Comparison of ENCODE assay signal across 8 mouse cellular contexts in the genomic region with DNA sequence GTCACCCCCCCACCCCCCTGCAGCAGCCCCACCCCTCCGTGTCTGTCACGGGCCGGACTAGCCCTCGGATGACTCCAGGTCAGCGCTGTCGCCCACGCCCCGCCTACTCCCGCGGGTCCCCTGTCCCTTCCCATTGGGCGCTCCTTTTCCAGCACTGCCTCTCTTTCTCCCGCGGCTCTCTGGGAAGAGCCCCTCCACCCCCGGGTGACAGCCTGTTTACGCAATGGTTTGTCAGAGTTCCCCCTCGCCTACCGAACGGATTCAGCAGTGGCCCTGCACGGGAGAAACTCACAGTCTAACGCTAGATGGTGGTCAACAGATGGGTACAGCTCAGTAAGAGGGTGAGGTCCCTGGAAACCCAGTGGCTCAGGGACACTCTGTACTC. TPM values are rescaled to one million over a fixed set of nuclear protein-coding genes. Genes with fewer than 3 reads are reported as not detected.
DNase-seq lines count a peak whose midpoint lies in the region; ATAC-seq and TF ChIP-seq lines count a peak whose summit lies in the region.

No protein-coding gene starts in this region.

- peak overlapping the region; percentile 39 for H3K27ac ChIP-seq in embryonic fibroblast, embryonic 13.5 days (ENCODE audit: insufficient read depth, low read length)
- peak overlapping the region; percentile 83 for H3K27ac ChIP-seq in heart, embryonic 15.5 days

- ATAC-seq in heart, embryonic 15.5 days (replicated peaks; ENCODE audit: insufficient number of reproducible peaks, insufficient read depth, low FRiP score, low read depth), result peak; percentile 89
- no peak for ATAC-seq in CD4-positive, CD25-positive, alpha-beta regulatory T cell, adult 4 months

- H3K4me3 ChIP-seq in embryonic fibroblast, embryonic 13.5 days (ENCODE audit: insufficient read depth, low read length), result peak overlapping the region; percentile 49
- peak overlapping the region; percentile 65 for H3K4me3 ChIP-seq in heart, embryonic 15.5 days

- H3K36me3 ChIP-seq in heart, embryonic 15.5 days, result no peaks in the 10 kb centered on the region

- peak; percentile 46 for DNase-seq in MEL-GATA-1-ER (ENCODE audit: extremely low read depth, low read depth)
- DNase-seq in brain, adult 2 months (ENCODE audit: low read depth, low spot score), result peak; percentile 93
- DNase-seq in kidney, postnatal 25 days, result peak; percentile 71 to 89
- DNase-seq in lung, postnatal 14 days, result peak; percentile 83
- DNase-seq in retina, postnatal 7 days (ENCODE audit: low read depth, low spot score), result peak; percentile 57

- peak; percentile 61 for TF ChIP-seq POLR2A in embryonic fibroblast, embryonic 13.5 days (IDR thresholded peaks at IDR 0.05; ENCODE audit: low read depth, low read length)

- no peak for TF ChIP-seq CTCF in embryonic fibroblast, embryonic 13.5 days (IDR thresholded peaks at IDR 0.05; ENCODE audit: borderline replicate concordance, insufficient read depth, low read length)

- peak overlapping the region; percentile 74 for H3K9ac ChIP-seq in heart, embryonic 15.5 days

- no peaks in the 10 kb centered on the region for H3K27me3 ChIP-seq in heart, embryonic 15.5 days

- H3K4me1 ChIP-seq in embryonic fibroblast, embryonic 13.5 days (ENCODE audit: control insufficient read depth, insufficient read depth, low read length), result peaks cover 8% of the 10 kb centered on the region
- peaks cover 14% of the 10 kb centered on the region for H3K4me1 ChIP-seq in heart, embryonic 15.5 days (replicated peaks)

- peak overlapping the region; percentile 68 for H3K4me2 ChIP-seq in heart, embryonic 15.5 days

- WGBS in heart, embryonic 15.5 days, result 0% methylated on average over 20 of the region's 20 CpGs

- H3K9me3 ChIP-seq in heart, embryonic 15.5 days (replicated peaks), result no peaks in the 10 kb centered on the region

RNA-seq across cellular contexts. Expression of gene Pkmyt1, which starts 0.6 kb away (rescaled TPM):
- polyA plus RNA-seq in embryonic fibroblast, embryonic 13.5 days (2011; ENCODE audit: insufficient read length, low read depth, missing spikeins), result 9.2 and 10.9 TPM in 2 replicates
- 22.4 and 37.6 TPM in 2 replicates for polyA plus RNA-seq in heart, embryonic 15.5 days (2015; fragmentation: Nextera tagmentation; extraction: Ambion mirVana)
- 10 to 100 TPM; 10.5 to 13.7 TPM for polyA plus RNA-seq in CD4-positive, CD25-positive, alpha-beta regulatory T cell, adult 4 months (2017; shearing (Covaris generic))

RNA-seq across cellular contexts. Expression of gene 1520401A03Rik, which starts 4.2 kb away (rescaled TPM):
- not detected in 2 replicates for polyA plus RNA-seq in embryonic fibroblast, embryonic 13.5 days (2011; ENCODE audit: insufficient read length, low read depth, missing spikeins)
- polyA plus RNA-seq in heart, embryonic 15.5 days (2015; fragmentation: Nextera tagmentation; extraction: Ambion mirVana), result not detected in 2 replicates
- under 1 TPM; 0.20 to 0.30 TPM for polyA plus RNA-seq in CD4-positive, CD25-positive, alpha-beta regulatory T cell, adult 4 months (2017; shearing (Covaris generic))

RNA-seq across cellular contexts. Expression of gene Paqr4, which starts 13.9 kb away (rescaled TPM):
- polyA plus RNA-seq in embryonic fibroblast, embryonic 13.5 days (2011; ENCODE audit: insufficient read length, low read depth, missing spikeins), result 5.1 and 6.3 TPM in 2 replicates
- polyA plus RNA-seq in heart, embryonic 15.5 days (2015; fragmentation: Nextera tagmentation; extraction: Ambion mirVana), result 13.5 and 18.7 TPM in 2 replicates
- polyA plus RNA-seq in CD4-positive, CD25-positive, alpha-beta regulatory T cell, adult 4 months (2017; shearing (Covaris generic)), result 1 to 10 TPM; 2.0 to 2.5 TPM

RNA-seq across cellular contexts. Expression of gene Kremen2, which starts 18.9 kb away (rescaled TPM):
- not detected in 2 replicates for polyA plus RNA-seq in embryonic fibroblast, embryonic 13.5 days (2011; ENCODE audit: insufficient read length, low read depth, missing spikeins)
- 0.28 and 3.3 TPM in 2 replicates for polyA plus RNA-seq in heart, embryonic 15.5 days (2015; fragmentation: Nextera tagmentation; extraction: Ambion mirVana)
- 1 to 10 TPM; 1.8 to 2.4 TPM for polyA plus RNA-seq in CD4-positive, CD25-positive, alpha-beta regulatory T cell, adult 4 months (2017; shearing (Covaris generic))

RNA-seq across cellular contexts. Expression of gene Cldn9, which starts 42.9 kb away (rescaled TPM):
- polyA plus RNA-seq in embryonic fibroblast, embryonic 13.5 days (2011; ENCODE audit: insufficient read length, low read depth, missing spikeins), result not detected in 2 replicates
- 0.09 and 0.68 TPM in 2 replicates for polyA plus RNA-seq in heart, embryonic 15.5 days (2015; fragmentation: Nextera tagmentation; extraction: Ambion mirVana)
- polyA plus RNA-seq in CD4-positive, CD25-positive, alpha-beta regulatory T cell, adult 4 months (2017; shearing (Covaris generic)), result not detected
